Mouse (Mus musculus) liver, postnatal 0 days (tissue): ENCODE results near the gene Nf1. TPM values are rescaled to one million over a fixed set of nuclear protein-coding genes. Genes with fewer than 3 reads are reported as not detected.
A peak's percentile ranks its signal among the peaks of the same experiment; 100 is the strongest.

Experiments
- ATAC-seq: fragments of 200-750 bp; cut with Nextera tagmentation; 2 replicates; pipeline ENCODE4 v1.8.0; 2017; ENCODE audit warnings: mild to moderate bottlenecking, moderate library complexity
- DNase-seq: peaks from one replicate; pipeline ENCODE4 v3.0.0-alpha.2; 2016
- H3K27ac ChIP-seq: fragments of 300-500 bp; sonication (generic); 2 replicates; pipeline ENCODE4 v1.5.1; 2014; ENCODE audit warnings: antibody characterized with exemption, moderate library complexity, mild to moderate bottlenecking, low read depth
- H3K27me3 ChIP-seq: fragments of 300-500 bp; sonication (generic); 2 replicates; pipeline ENCODE4 v1.6.1; 2014; ENCODE audit warnings: low read length, control low read depth, mixed read lengths; ENCODE audit not compliant: insufficient read depth
- H3K36me3 ChIP-seq: fragments of 300-500 bp; sonication (generic); replicated peaks from 2 replicates; pipeline ENCODE4 v1.6.1; 2014; ENCODE audit warnings: mild to moderate bottlenecking, control low read depth, low read length, moderate library complexity, mixed read lengths; ENCODE audit not compliant: insufficient read depth
- H3K4me1 ChIP-seq: fragments of 300-500 bp; sonication (generic); 2 replicates; pipeline ENCODE4 v1.6.1; 2014; ENCODE audit warnings: antibody characterized with exemption, mild to moderate bottlenecking, control low read depth; ENCODE audit not compliant: insufficient read depth
- H3K4me2 ChIP-seq: fragments of 300-500 bp; sonication (generic); 2 replicates; pipeline ENCODE4 v1.6.1; 2014; ENCODE audit warnings: low read depth, mild to moderate bottlenecking, low read length, moderate library complexity, mixed read lengths
- H3K4me3 ChIP-seq: fragments of 300-500 bp; sonication (generic); 2 replicates; pipeline ENCODE4 v1.5.1; 2014; ENCODE audit warnings: low read depth, low read length
- H3K9ac ChIP-seq: fragments of 300-500 bp; sonication (generic); replicated peaks from 2 replicates; pipeline ENCODE4 v1.6.1; 2014; ENCODE audit warnings: mild to moderate bottlenecking, moderate library complexity
- H3K9me3 ChIP-seq: fragments of 300-500 bp; sonication (generic); 2 replicates; pipeline ENCODE4 v1.6.1; 2016; ENCODE audit warnings: mild to moderate bottlenecking, control low read depth, low read length, mixed read lengths
- CTCF ChIP-seq: sonication (generic); IDR thresholded peaks from 2 replicates; pipeline ENCODE4 v1.5.1; 2016; ENCODE audit warnings: antibody characterized with exemption, low read depth
- EP300 ChIP-seq: IDR thresholded peaks from 2 replicates; pipeline ENCODE4 v1.6.1; 2016; ENCODE audit warnings: antibody characterized with exemption, low read depth, mild to moderate bottlenecking
- WGBS: fragments of 180-500 bp; shearing (Covaris S2); extraction: QIAGEN DNeasy Blood & Tissue Kit; methylation state at CpG from one replicate; pipeline ENCODE4 v1.1.7; 2014; ENCODE audit not compliant: insufficient replicate concordance; 5-methylcytosine and 5-hydroxymethylcytosine counted together
- polyA plus RNA-seq: library from polyadenylated mRNA; unstranded; fragments of >200 nt; fragmentation: Nextera tagmentation; extraction: Ambion mirVana; gene quantifications from 2 replicates; pipeline ENCODE4 v1.2.1, GENCODE M21; 2015

Gene Nf1
- polyA plus RNA-seq, 1 experiment from 2014 or later: 2.7 TPM

DNA sequence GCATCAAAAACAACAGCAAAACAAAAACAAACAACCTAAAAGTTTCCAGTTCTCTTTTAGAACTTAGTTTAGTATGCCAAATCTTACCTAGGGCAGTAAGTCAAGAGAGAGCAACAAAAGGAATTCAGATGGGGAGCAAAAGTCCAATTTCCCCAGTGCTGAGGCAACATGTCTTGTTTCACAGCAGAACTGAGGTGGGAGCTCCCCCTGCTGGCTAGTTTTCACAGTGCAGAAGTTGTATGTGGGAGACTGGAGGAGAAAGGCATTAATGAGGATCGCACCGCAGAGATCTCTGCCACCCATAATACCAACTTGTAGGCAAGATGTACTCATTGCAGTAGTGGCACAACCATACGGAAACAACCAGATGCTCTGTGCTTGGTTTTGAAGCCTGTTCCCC, 58.8 kb downstream of the Nf1 start:
- Histone ChIP-seq H3K27me3 (no peaks in the 10 kb centered on the region), H3K9ac (no peak overlapping the region), H3K4me1 (no peaks in the 10 kb centered on the region), H3K9me3 (no peaks in the 10 kb centered on the region), H3K4me3 (no peak overlapping the region), H3K27ac (no peak overlapping the region), H3K36me3 (0 out of 2 replicates have a peak, but pooled peaks cover 2% of the 10 kb centered on the region), H3K4me2 (no peak overlapping the region)
- DNase-seq (peak; percentile 91), ATAC-seq (peak; percentile 62)
- 40% methylated on average over 3 of the region's 3 CpGs for WGBS
- peak; percentile 96 for TF ChIP-seq CTCF
- no peak for TF ChIP-seq EP300

DNA sequence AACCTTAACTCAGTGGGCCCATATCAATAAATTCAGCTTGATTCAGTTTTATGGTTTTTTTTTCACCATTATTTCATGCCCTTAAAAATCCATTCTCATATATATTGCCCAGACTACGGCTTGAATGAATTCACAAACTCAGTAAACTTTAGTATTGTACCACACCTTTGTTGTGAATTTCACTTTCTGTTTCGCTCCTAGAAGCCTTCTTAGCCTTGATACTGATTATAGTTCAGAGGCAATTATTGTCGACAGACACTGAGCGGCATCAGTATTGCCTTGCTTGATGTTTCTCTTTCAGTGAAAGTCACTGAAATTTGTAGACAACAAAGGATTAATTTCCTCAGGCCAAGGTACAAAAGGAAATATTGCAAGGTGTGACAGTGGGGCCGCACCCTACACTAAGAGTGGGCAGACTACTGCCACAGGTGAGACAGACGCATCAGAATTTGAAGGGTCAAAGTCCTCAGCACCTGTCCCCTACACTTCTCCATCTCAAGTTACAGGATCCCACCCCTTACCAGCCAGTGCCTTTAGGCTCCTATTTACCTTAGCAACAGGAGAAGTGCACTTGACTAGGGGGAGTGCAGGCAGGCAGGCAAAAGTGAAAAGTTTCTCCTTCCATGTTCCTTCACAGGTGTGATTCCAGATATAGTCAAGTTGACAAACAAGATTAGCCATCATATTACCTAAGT, 64.3 kb downstream of the Nf1 start:
- H3K4me2 ChIP-seq: no peak overlapping the region
- no peak for ATAC-seq

DNA sequence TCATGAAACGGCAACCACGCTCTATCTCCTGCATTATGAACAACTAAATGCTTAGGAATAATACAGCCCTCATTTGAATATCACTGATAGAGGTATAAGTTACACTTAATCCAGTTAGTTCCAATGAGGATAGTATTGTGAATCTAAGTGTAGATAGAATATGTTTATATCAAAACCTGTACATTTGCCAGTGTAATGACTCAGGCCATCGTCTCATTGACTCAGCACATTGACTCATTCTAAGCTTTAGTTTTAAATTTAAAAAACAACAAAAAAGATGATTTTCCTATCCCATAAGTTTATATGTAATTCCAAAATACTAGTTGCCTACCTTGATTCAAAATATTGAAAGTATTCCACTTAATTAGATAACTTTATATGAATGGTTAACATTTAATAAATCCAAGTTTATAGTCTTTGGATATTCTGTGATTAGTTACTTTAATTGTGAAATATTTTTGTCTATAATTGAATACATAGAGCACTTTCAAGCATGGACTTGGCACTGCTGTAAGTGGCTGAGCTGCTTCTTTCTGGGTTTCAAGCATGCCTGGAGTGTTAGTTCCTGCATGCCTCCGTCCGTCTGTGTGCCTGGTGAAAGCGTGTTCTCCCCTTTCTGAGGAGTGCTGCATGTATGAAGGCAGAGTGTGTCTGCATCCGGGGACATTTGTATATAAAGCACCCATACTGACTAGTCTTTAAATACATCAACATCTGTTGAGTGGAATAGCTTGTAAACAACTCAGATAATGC, 74.4 kb downstream of the Nf1 start:
- ATAC-seq (no peak), DNase-seq (no peak)
- Histone ChIP-seq H3K27ac (no peak overlapping the region), H3K9me3 (no peaks in the 10 kb centered on the region), H3K9ac (no peak overlapping the region), H3K4me3 (no peak overlapping the region), H3K4me1 (no peaks in the 10 kb centered on the region), H3K4me2 (no peak overlapping the region), H3K36me3 (peaks cover 9% of the 10 kb centered on the region; the same call in 1 of the 2 replicates), H3K27me3 (no peaks in the 10 kb centered on the region)
- WGBS: 88% methylated on average over 7 of the region's 7 CpGs
- no peak for TF ChIP-seq EP300

More for the DNA sequence above, 64.3 kb downstream of the Nf1 start:
- no peak for DNase-seq
- H3K36me3 ChIP-seq: peaks cover 3% of the 10 kb centered on the region
- no peak overlapping the region for H3K4me3 ChIP-seq
- TF ChIP-seq CTCF (no peak), EP300 (no peak)
- H3K27me3 ChIP-seq: no peaks in the 10 kb centered on the region
- H3K9ac ChIP-seq: no peak overlapping the region
- H3K4me1 ChIP-seq: no peaks in the 10 kb centered on the region
- H3K9me3 ChIP-seq: no peaks in the 10 kb centered on the region
- no peak overlapping the region for H3K27ac ChIP-seq
- WGBS: 85% methylated on average over 6 of the region's 6 CpGs

DNA sequence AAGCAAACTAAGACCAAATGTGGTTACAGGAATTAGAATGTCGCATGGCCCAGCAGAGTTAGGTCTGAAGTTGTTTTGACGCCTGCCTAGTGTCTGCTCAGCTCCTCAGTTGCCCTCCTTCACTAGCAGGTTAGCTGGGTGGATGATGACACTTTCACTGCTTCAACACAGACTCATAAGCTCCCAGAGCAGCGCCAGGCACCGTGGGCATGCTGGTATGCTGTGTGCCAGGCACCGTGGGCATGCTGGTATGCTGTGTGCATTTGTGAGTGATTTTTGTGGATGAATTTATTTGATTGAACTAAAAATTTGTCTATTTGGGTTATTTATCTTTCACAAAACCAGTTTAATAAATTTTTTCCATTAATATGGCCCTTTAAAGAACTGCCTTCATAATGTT, 83.0 kb downstream of the Nf1 start:
- Histone ChIP-seq H3K4me2 (no peak overlapping the region), H3K36me3 (peaks cover 3% of the 10 kb centered on the region; the same call in 1 of the 2 replicates), H3K27ac (no peak overlapping the region), H3K9me3 (no peaks in the 10 kb centered on the region), H3K4me1 (no peaks in the 10 kb centered on the region), H3K4me3 (no peak overlapping the region), H3K27me3 (no peaks in the 10 kb centered on the region), H3K9ac (no peak overlapping the region)
- 91% methylated on average over 5 of the region's 5 CpGs for WGBS
- DNase-seq (no peak), ATAC-seq (no peak)
- TF ChIP-seq CTCF (no peak), EP300 (no peak)

DNA sequence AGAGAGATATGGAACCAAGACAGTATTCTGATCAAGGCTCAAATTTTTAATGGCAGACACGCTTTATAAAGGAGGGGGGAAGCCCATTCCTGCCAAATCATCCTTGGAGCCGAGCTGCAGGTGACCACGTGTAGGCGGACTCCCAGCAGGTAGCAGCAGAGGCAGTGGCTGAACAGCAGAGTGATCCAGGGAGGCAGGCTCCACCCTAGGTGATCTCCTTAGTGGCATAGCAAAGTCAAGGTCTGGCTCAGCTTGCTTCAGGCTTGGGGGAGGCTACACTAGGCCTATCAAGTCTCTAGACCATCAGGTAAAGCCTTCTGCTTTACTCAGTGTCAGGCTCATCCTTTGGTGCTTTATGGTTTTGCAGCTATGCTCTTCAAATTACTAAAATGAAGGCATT, 87.1 kb downstream of the Nf1 start:
- no peak for DNase-seq
- no peak for TF ChIP-seq CTCF
- TF ChIP-seq EP300: no peak
- Histone ChIP-seq H3K9ac (no peak overlapping the region), H3K27ac (no peak overlapping the region), H3K27me3 (no peaks in the 10 kb centered on the region), H3K9me3 (no peaks in the 10 kb centered on the region), H3K4me3 (no peak overlapping the region), H3K4me2 (no peak overlapping the region), H3K4me1 (no peaks in the 10 kb centered on the region), H3K36me3 (peaks cover 3% of the 10 kb centered on the region; the same call in 1 of the 2 replicates)
- ATAC-seq: no peak
- 79% methylated on average over 4 of the region's 4 CpGs for WGBS

DNA sequence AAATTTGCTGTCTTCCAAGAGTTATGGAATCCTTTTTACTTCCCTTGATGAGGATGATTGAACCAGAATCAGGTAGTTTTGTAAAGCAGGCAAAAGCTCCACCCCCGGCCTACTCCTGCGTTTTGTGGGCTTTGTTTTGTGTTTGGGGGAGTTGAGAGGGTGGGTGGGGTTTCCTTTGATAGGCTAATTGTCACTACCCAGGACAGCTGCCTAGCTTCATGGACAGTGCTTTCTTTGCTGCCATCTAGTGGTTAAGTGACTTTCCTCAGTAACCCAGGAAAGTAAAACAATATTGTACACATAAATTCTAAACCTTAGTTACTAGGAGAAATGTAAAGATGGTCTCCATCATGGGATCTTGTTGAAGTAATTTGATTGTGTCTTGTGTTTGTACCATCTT, 88.1 kb downstream of the Nf1 start:
- Histone ChIP-seq H3K27ac (no peak overlapping the region), H3K9ac (no peak overlapping the region), H3K4me2 (no peak overlapping the region), H3K27me3 (no peaks in the 10 kb centered on the region), H3K9me3 (no peaks in the 10 kb centered on the region), H3K36me3 (peaks cover 6% of the 10 kb centered on the region), H3K4me3 (no peak overlapping the region), H3K4me1 (no peaks in the 10 kb centered on the region)
- DNase-seq (peak; percentile 16), ATAC-seq (no peak)
- 5% methylated on average over 2 of the region's 2 CpGs for WGBS
- TF ChIP-seq EP300 (no peak), CTCF (peak; percentile 70)
